Mouse (Mus musculus) forebrain, postnatal 0 days (tissue): Measurements from ENCODE around the gene Bcl2. TPM values are rescaled to one million over a fixed set of nuclear protein-coding genes. Genes with fewer than 3 reads are reported as not detected.

Experiments used
- ATAC-seq: fragments of 200-750 bp; cut with Nextera tagmentation; 2 replicates; pipeline ENCODE4 v1.8.0; 2017; ENCODE audit warnings: mild to moderate bottlenecking, moderate library complexity
- DNase-seq: peaks from one replicate; pipeline ENCODE4 v3.0.0-alpha.2; 2015
- H3K27ac ChIP-seq: fragments of 300-500 bp; sonication (generic); 2 replicates; pipeline ENCODE4 v1.5.1; 2014; ENCODE audit warnings: low read depth, mild to moderate bottlenecking, antibody characterized with exemption, low read length, moderate library complexity, mixed read lengths
- H3K27me3 ChIP-seq: fragments of 300-500 bp; sonication (generic); 2 replicates; pipeline ENCODE4 v1.6.1; 2014; ENCODE audit warnings: mild to moderate bottlenecking, low read length, mixed read lengths; ENCODE audit not compliant: insufficient read depth
- H3K36me3 ChIP-seq: fragments of 300-500 bp; sonication (generic); 2 replicates; pipeline ENCODE4 v1.6.1; 2014; ENCODE audit warnings: mild to moderate bottlenecking, moderate library complexity; ENCODE audit not compliant: insufficient read depth
- H3K4me1 ChIP-seq: fragments of 300-500 bp; sonication (generic); 2 replicates; pipeline ENCODE4 v1.6.1; 2014; ENCODE audit warnings: antibody characterized with exemption; ENCODE audit not compliant: insufficient read depth
- H3K4me2 ChIP-seq: fragments of 300-500 bp; sonication (generic); 2 replicates; pipeline ENCODE4 v1.6.1; 2014; ENCODE audit warnings: low read depth, mild to moderate bottlenecking, moderate library complexity
- H3K4me3 ChIP-seq: fragments of 300-500 bp; sonication (generic); 2 replicates; pipeline ENCODE4 v1.5.1; 2014; ENCODE audit warnings: low read depth, low read length, mixed read lengths
- H3K9ac ChIP-seq: fragments of 300-500 bp; sonication (generic); 2 replicates; pipeline ENCODE4 v1.6.1; 2014; ENCODE audit warnings: mild to moderate bottlenecking
- H3K9me3 ChIP-seq: fragments of 300-500 bp; sonication (generic); 2 replicates; pipeline ENCODE4 v1.6.1; 2016; ENCODE audit warnings: low read length
- CTCF ChIP-seq: sonication (generic); IDR thresholded peaks from 2 replicates; pipeline ENCODE4 v1.5.1; 2016; ENCODE audit warnings: antibody characterized with exemption, control low read depth, low read depth
- WGBS: fragments of 180-500 bp; shearing (Covaris S2); extraction: QIAGEN DNeasy Blood & Tissue Kit; methylation state at CpG from one replicate; pipeline ENCODE4 v1.1.7; 2014; 5-methylcytosine and 5-hydroxymethylcytosine counted together
- polyA plus RNA-seq: library from polyadenylated mRNA; unstranded; fragments of >200 nt; fragmentation: Nextera tagmentation; extraction: Ambion mirVana; gene quantifications from 2 replicates; pipeline ENCODE4 v1.2.1, GENCODE M21; 2015
- total RNA-seq: library from RNA; depleted of rRNA; stranded (reverse); fragments of >200 nt; gene quantifications from 2 replicates; pipeline ENCODE4 v1.2.3, GENCODE M21; 2014

The Bcl2 gene
- total and polyA plus RNA-seq, 2 experiments from 2014 or later, result 6.3 to 14.1 TPM

GRCm38 (mm10) chr1:106627241-106627640, 86.8 kb downstream of the Bcl2 start:
- Histone ChIP-seq H3K4me3 (no peak overlapping the region), H3K27me3 (no peaks in the 10 kb centered on the region), H3K4me2 (no peak overlapping the region), H3K4me1 (no peaks in the 10 kb centered on the region), H3K9ac (no peak overlapping the region), H3K27ac (no peak overlapping the region), H3K9me3 (no peaks in the 10 kb centered on the region), H3K36me3 (no peaks in the 10 kb centered on the region)
- TF ChIP-seq CTCF, result no peak
- DNase-seq (no peak), ATAC-seq (no peak)
- WGBS, result 89% methylated on average over 5 of the region's 5 CpGs

- no peak for TF ChIP-seq CTCF
- no peaks in the 10 kb centered on the region for H3K27me3 ChIP-seq
- DNase-seq (no peak), ATAC-seq (no peak; the same call in 1 of the 2 replicates)
- no peak overlapping the region for H3K9ac ChIP-seq
- no peaks in the 10 kb centered on the region for H3K9me3 ChIP-seq
- H3K4me3 ChIP-seq, result no peak overlapping the region
- no peak overlapping the region for H3K27ac ChIP-seq
- H3K4me2 ChIP-seq, result no peak overlapping the region
- H3K4me1 ChIP-seq, result no peaks in the 10 kb centered on the region
- no peaks in the 10 kb centered on the region for H3K36me3 ChIP-seq
- WGBS, result 68% methylated on average over 3 of the region's 3 CpGs
Measured at GRCm38 (mm10) chr1:106620174-106620931, 93.7 kb downstream of the Bcl2 start.

GRCm38 (mm10) chr1:106618814-106619213, 95.3 kb downstream of the Bcl2 start:
- WGBS, result 97% methylated on average over 3 of the region's 3 CpGs

GRCm38 (mm10) chr1:106616955-106617354, 97.1 kb downstream of the Bcl2 start:
- DNase-seq, result no peak
- Histone ChIP-seq H3K9ac (no peak overlapping the region), H3K4me1 (no peaks in the 10 kb centered on the region), H3K36me3 (no peaks in the 10 kb centered on the region), H3K27me3 (no peaks in the 10 kb centered on the region), H3K4me3 (no peak overlapping the region), H3K27ac (no peak overlapping the region), H3K4me2 (no peak overlapping the region), H3K9me3 (no peaks in the 10 kb centered on the region)
- no peak for TF ChIP-seq CTCF
- no peak for ATAC-seq
- WGBS, result 90% methylated on average over 5 of the region's 5 CpGs

More at GRCm38 (mm10) chr1:106618814-106619213, 95.3 kb downstream of the Bcl2 start:
- no peak for TF ChIP-seq CTCF
- DNase-seq (no peak), ATAC-seq (no peak)
- H3K27me3 ChIP-seq, result no peaks in the 10 kb centered on the region
- H3K27ac ChIP-seq, result no peak overlapping the region
- H3K4me2 ChIP-seq, result no peak overlapping the region
- no peaks in the 10 kb centered on the region for H3K4me1 ChIP-seq
- H3K9me3 ChIP-seq, result no peaks in the 10 kb centered on the region
- H3K9ac ChIP-seq, result no peak overlapping the region
- H3K36me3 ChIP-seq, result no peaks in the 10 kb centered on the region
- no peak overlapping the region for H3K4me3 ChIP-seq

- Histone ChIP-seq H3K27me3 (no peaks in the 10 kb centered on the region), H3K9me3 (no peaks in the 10 kb centered on the region), H3K9ac (no peak overlapping the region), H3K4me1 (no peaks in the 10 kb centered on the region), H3K4me3 (no peak overlapping the region), H3K36me3 (no peaks in the 10 kb centered on the region), H3K4me2 (no peak overlapping the region), H3K27ac (no peak overlapping the region)
- 85% methylated on average over 5 of the region's 5 CpGs for WGBS
- TF ChIP-seq CTCF, result peak; percentile 6; the same call in 1 of the 2 replicates
- DNase-seq (no peak), ATAC-seq (no peak)
Measured at GRCm38 (mm10) chr1:106613371-106613770, 100.7 kb downstream of the Bcl2 start.

GRCm38 (mm10) chr1:106612166-106613031, 101.7 kb downstream of the Bcl2 start:
- Histone ChIP-seq H3K4me3 (no peak overlapping the region), H3K36me3 (no peaks in the 10 kb centered on the region), H3K27ac (no peak overlapping the region), H3K9me3 (no peaks in the 10 kb centered on the region), H3K9ac (no peak overlapping the region), H3K27me3 (no peaks in the 10 kb centered on the region), H3K4me1 (no peaks in the 10 kb centered on the region), H3K4me2 (no peak overlapping the region)
- TF ChIP-seq CTCF, result no peak
- WGBS, result 84% methylated on average over 8 of the region's 8 CpGs
- ATAC-seq (no peak), DNase-seq (no peak)

GRCm38 (mm10) chr1:106611246-106611645, 102.8 kb downstream of the Bcl2 start:
- DNase-seq, result no peak
- H3K4me1 ChIP-seq, result no peaks in the 10 kb centered on the region
- H3K9ac ChIP-seq, result no peak overlapping the region
- ATAC-seq, result no peak
- H3K27ac ChIP-seq, result no peak overlapping the region
- WGBS, result 66% methylated on average over 6 of the region's 6 CpGs
- H3K4me3 ChIP-seq, result no peak overlapping the region
- no peak for TF ChIP-seq CTCF
- no peaks in the 10 kb centered on the region for H3K27me3 ChIP-seq
- H3K9me3 ChIP-seq, result no peaks in the 10 kb centered on the region
- no peak overlapping the region for H3K4me2 ChIP-seq
- no peaks in the 10 kb centered on the region for H3K36me3 ChIP-seq
